Mouse (Mus musculus) midbrain, embryonic 11.5 days (tissue): ENCODE measurements at regions not wholly inside any gene's neighbourhood (a gene's known extent, or its start where the extent isn't known, plus 50 kb on each side); places are given as distances from the start of the nearest gene placed in this dataset.

Experiments used
- ATAC-seq: fragments of 200-750 bp; cut with Nextera tagmentation; 2 replicates; pipeline ENCODE4 v1.8.0; 2017; ENCODE audit warnings: moderate TSS enrichment, moderate library complexity; ENCODE audit not compliant: low FRiP score
- DNase-seq: peaks from one replicate; pipeline ENCODE4 v3.0.0; 2015; ENCODE audit warnings: low spot score; ENCODE audit errors: missing footprints
- H3K27ac ChIP-seq: fragments of 300-500 bp; sonication (generic); 2 replicates; pipeline ENCODE4 v1.5.1; 2014; ENCODE audit warnings: low read depth, low read length
- H3K27me3 ChIP-seq: fragments of 300-500 bp; sonication (generic); 2 replicates; pipeline ENCODE4 v1.6.1; 2014; ENCODE audit warnings: mild to moderate bottlenecking, low read length, moderate library complexity, mixed read lengths; ENCODE audit not compliant: control insufficient read depth, insufficient read depth
- H3K36me3 ChIP-seq: fragments of 300-500 bp; sonication (generic); 2 replicates; pipeline ENCODE4 v1.6.1; 2014; ENCODE audit warnings: mild to moderate bottlenecking, low read length, moderate library complexity, mixed read lengths; ENCODE audit not compliant: control insufficient read depth, insufficient read depth
- H3K4me1 ChIP-seq: fragments of 300-500 bp; sonication (generic); 2 replicates; pipeline ENCODE4 v1.6.1; 2014; ENCODE audit warnings: low read length; ENCODE audit not compliant: control insufficient read depth, insufficient read depth
- H3K4me2 ChIP-seq: fragments of 300-500 bp; sonication (generic); 2 replicates; pipeline ENCODE4 v1.6.1; 2014; ENCODE audit warnings: mild to moderate bottlenecking, moderate library complexity
- H3K4me3 ChIP-seq: fragments of 300-500 bp; sonication (generic); 2 replicates; pipeline ENCODE4 v1.5.1; 2014; ENCODE audit warnings: low read depth, low read length
- H3K9ac ChIP-seq: fragments of 300-500 bp; sonication (generic); 2 replicates; pipeline ENCODE4 v1.6.1; 2014; ENCODE audit warnings: low read length
- H3K9me3 ChIP-seq: fragments of 300-500 bp; sonication (generic); 2 replicates; pipeline ENCODE4 v1.6.1; 2016; ENCODE audit warnings: low read length; ENCODE audit not compliant: control insufficient read depth
- WGBS: fragments of 180-500 bp; shearing (Covaris S2); extraction: QIAGEN DNeasy Blood & Tissue Kit; methylation state at CpG from one replicate; pipeline ENCODE4 v1.1.7; 2014; 5-methylcytosine and 5-hydroxymethylcytosine counted together

GRCm38 (mm10) chr2:54237192-54237591 lies 151.8 kb upstream of the Rprm start:
- no peak overlapping the region for H3K4me3 ChIP-seq
- no peak for ATAC-seq

GRCm38 (mm10) chr2:54264773-54265452 lies 171.2 kb upstream of the Galnt13 start:
- H3K27me3 ChIP-seq = no peaks in the 10 kb centered on the region
- no peak overlapping the region for H3K27ac ChIP-seq
- WGBS = 50% methylated on average over 4 of the region's 4 CpGs
- DNase-seq (no peak), ATAC-seq (peak; percentile 88)
- H3K36me3 ChIP-seq = no peaks in the 10 kb centered on the region
- H3K9me3 ChIP-seq = 0 out of 2 replicates have a peak, but pooled peaks cover 5% of the 10 kb centered on the region
- H3K4me1 ChIP-seq = no peaks in the 10 kb centered on the region
- H3K9ac ChIP-seq = no peak overlapping the region
- no peak overlapping the region for H3K4me3 ChIP-seq
- no peak overlapping the region for H3K4me2 ChIP-seq

More at GRCm38 (mm10) chr2:54237192-54237591, 151.8 kb upstream of the Rprm start:
- no peak for DNase-seq
- 71% methylated on average over 1 of the region's 1 CpGs for WGBS
- Histone ChIP-seq H3K27me3 (no peaks in the 10 kb centered on the region), H3K36me3 (no peaks in the 10 kb centered on the region), H3K9ac (no peak overlapping the region), H3K4me1 (no peaks in the 10 kb centered on the region), H3K9me3 (no peaks in the 10 kb centered on the region), H3K4me2 (no peak overlapping the region), H3K27ac (no peak overlapping the region)

DNA sequence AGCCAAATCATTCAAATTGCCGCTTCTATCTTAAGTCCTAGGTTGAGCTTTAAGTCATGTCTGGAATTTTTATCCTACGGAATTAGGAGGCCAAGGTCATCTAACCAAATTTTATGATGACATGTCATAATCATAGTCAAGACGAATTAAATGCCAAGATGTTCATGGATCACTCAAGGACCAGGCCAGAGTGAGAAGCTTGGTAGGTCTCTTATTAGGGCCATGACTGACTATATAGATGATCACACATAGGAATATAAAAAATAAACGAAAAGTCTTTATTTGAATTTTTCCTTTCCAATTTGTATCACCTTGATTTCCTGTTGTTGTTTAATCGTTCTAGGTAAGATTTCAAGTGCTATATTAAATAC lies 170.7 kb upstream of the Galnt13 start:
- no peak overlapping the region for H3K4me3 ChIP-seq
- H3K36me3 ChIP-seq = no peaks in the 10 kb centered on the region
- no peaks in the 10 kb centered on the region for H3K4me1 ChIP-seq
- no peak overlapping the region for H3K4me2 ChIP-seq
- H3K27me3 ChIP-seq = no peaks in the 10 kb centered on the region
- ATAC-seq (peak; percentile 68), DNase-seq (no peak)
- 0 out of 2 replicates have a peak, but pooled peaks cover 5% of the 10 kb centered on the region for H3K9me3 ChIP-seq
- H3K9ac ChIP-seq = no peak overlapping the region
- no peak overlapping the region for H3K27ac ChIP-seq
- WGBS = 69% methylated on average over 5 of the region's 5 CpGs

- no peaks in the 10 kb centered on the region for H3K9me3 ChIP-seq
- H3K4me3 ChIP-seq = no peak overlapping the region
- no peak overlapping the region for H3K4me2 ChIP-seq
- 69% methylated on average over 1 of the region's 1 CpGs for WGBS
- H3K27ac ChIP-seq = no peak overlapping the region
- no peak overlapping the region for H3K9ac ChIP-seq
- H3K4me1 ChIP-seq = no peaks in the 10 kb centered on the region
- ATAC-seq (no peak), DNase-seq (no peak)
- no peaks in the 10 kb centered on the region for H3K36me3 ChIP-seq
- H3K27me3 ChIP-seq = no peaks in the 10 kb centered on the region
Measured at GRCm38 (mm10) chr2:54281966-54282365, 154.2 kb upstream of the Galnt13 start.

- Histone ChIP-seq H3K9me3 (no peaks in the 10 kb centered on the region), H3K4me2 (no peak overlapping the region), H3K27ac (no peak overlapping the region), H3K9ac (no peak overlapping the region), H3K27me3 (no peaks in the 10 kb centered on the region), H3K36me3 (no peaks in the 10 kb centered on the region), H3K4me3 (no peak overlapping the region), H3K4me1 (no peaks in the 10 kb centered on the region)
- ATAC-seq = no peak
- no peak for DNase-seq
- 86% methylated on average over 2 of the region's 2 CpGs for WGBS
Measured at GRCm38 (mm10) chr2:54283876-54284275, 152.2 kb upstream of the Galnt13 start.

GRCm38 (mm10) chr2:54305473-54305872 lies 130.6 kb upstream of the Galnt13 start:
- Histone ChIP-seq H3K27ac (no peak overlapping the region), H3K9ac (no peak overlapping the region), H3K36me3 (no peaks in the 10 kb centered on the region), H3K4me3 (no peak overlapping the region), H3K4me2 (no peak overlapping the region), H3K4me1 (no peaks in the 10 kb centered on the region), H3K9me3 (no peaks in the 10 kb centered on the region), H3K27me3 (no peaks in the 10 kb centered on the region)
- no peak for DNase-seq
- ATAC-seq = no peak
- WGBS = 93% methylated on average over 4 of the region's 4 CpGs

DNA sequence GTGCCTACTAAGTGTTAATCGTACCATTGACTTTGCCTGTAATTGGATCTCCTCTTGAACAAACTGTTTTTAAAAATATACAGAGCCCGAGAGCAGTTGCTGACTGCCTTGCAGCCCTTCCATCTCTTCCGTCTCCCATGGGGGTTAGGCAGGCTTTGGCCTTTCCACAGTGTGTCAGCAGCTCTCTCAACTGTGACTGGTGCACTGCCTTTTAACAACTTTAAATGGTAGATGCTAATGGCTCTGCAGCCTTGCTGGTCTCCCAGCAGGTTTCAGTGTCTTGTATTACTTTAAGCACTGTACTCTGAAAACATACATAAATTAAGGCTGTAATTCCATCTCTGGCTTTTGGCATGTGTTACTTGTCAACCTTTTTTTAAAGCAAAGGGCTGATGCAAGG lies 117.6 kb upstream of the Galnt13 start:
- H3K9me3 ChIP-seq = no peaks in the 10 kb centered on the region
- WGBS = 60% methylated on average over 3 of the region's 3 CpGs
- no peak overlapping the region for H3K4me2 ChIP-seq
- H3K4me3 ChIP-seq = no peak overlapping the region
- no peaks in the 10 kb centered on the region for H3K27me3 ChIP-seq
- ATAC-seq (no peak), DNase-seq (no peak)
- H3K9ac ChIP-seq = no peak overlapping the region
- H3K36me3 ChIP-seq = no peaks in the 10 kb centered on the region
- H3K4me1 ChIP-seq = no peaks in the 10 kb centered on the region
- H3K27ac ChIP-seq = no peak overlapping the region

DNA sequence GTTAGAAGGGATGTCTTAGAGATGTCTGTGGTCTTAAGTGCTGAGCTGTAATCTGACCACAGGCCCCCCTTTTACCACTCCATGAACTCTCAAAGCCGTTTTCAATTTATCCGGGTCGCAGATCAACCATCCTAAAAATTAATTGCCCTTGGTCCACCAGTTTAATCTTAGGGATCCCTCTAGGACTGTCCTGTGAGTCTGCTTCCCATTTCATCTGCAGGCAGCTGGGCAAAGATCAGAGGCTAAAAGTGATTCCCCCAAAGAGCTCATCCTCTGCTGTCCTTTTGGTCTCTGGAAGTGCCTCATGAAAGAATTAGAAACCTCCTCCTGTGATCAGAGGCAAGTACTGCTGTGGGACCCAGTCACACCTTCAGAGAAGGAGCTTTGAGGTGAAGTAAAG lies 69.2 kb upstream of the Galnt13 start:
- no peak overlapping the region for H3K4me2 ChIP-seq
- H3K27ac ChIP-seq = no peak overlapping the region
- DNase-seq (no peak), ATAC-seq (no peak)
- no peaks in the 10 kb centered on the region for H3K27me3 ChIP-seq
- no peaks in the 10 kb centered on the region for H3K36me3 ChIP-seq
- no peak overlapping the region for H3K9ac ChIP-seq
- 74% methylated on average over 3 of the region's 3 CpGs for WGBS
- no peaks in the 10 kb centered on the region for H3K9me3 ChIP-seq
- no peaks in the 10 kb centered on the region for H3K4me1 ChIP-seq
- no peak overlapping the region for H3K4me3 ChIP-seq

DNA sequence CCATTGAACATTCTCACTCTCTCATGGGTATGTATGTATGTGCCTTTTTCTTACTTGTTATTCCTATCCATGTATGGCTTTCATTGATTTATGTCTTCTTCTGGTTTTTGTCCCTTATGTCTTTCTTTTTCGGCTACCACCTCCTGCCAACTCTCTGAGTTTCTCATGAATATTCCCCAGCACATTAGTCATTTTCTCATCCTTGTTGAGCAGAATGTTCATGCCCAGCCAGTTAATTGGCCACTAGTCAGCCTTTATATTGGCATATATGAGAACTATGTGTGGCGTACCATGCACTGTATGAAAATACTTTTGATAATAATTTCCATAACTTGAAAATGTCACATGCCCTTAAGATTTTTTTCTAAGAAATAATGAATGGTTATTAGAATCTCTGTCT lies 56.8 kb upstream of the Galnt13 start:
- H3K4me2 ChIP-seq = no peak overlapping the region
- H3K27ac ChIP-seq = no peak overlapping the region
- 85% methylated on average over 2 of the region's 2 CpGs for WGBS
- DNase-seq (no peak), ATAC-seq (no peak)
- H3K36me3 ChIP-seq = no peaks in the 10 kb centered on the region
- H3K9me3 ChIP-seq = no peaks in the 10 kb centered on the region
- H3K27me3 ChIP-seq = no peaks in the 10 kb centered on the region
- H3K4me3 ChIP-seq = no peak overlapping the region
- H3K4me1 ChIP-seq = no peaks in the 10 kb centered on the region
- no peak overlapping the region for H3K9ac ChIP-seq
